Mouse (Mus musculus) testis, adult 2 months (tissue): ENCODE results near the gene Ugt1a9.

Experiments
- CTCF ChIP-seq: fragments of 200-500 bp; IDR thresholded peaks from 2 replicates; pipeline ENCODE4 v1.5.1; 2012; ENCODE audit warnings: low read depth, mild to moderate bottlenecking, inconsistent platforms, low read length, moderate library complexity; ENCODE audit not compliant: control insufficient read depth, insufficient read depth, insufficient replicate concordance
- POLR2A ChIP-seq: fragments of 200-500 bp; IDR thresholded peaks from 2 replicates; pipeline ENCODE4 v1.6.1; 2012; ENCODE audit warnings: low read depth, mild to moderate bottlenecking, inconsistent platforms, low read length, moderate library complexity; ENCODE audit not compliant: control insufficient read depth

- TF ChIP-seq CTCF (no peak), POLR2A (no peak)
These were observed 153.0 kb downstream of the Ugt1a9 start for GRCm38 (mm10) chr1:88223591-88223990.
